Mouse (Mus musculus): Measurements from ENCODE around the gene Gpc6. TPM values are rescaled to one million over a fixed set of nuclear protein-coding genes. Genes with fewer than 3 reads are reported as not detected.

The Gpc6 gene
- polyA plus RNA-seq, 1 experiment from 2014 or later = 32.2 TPM

DNA sequence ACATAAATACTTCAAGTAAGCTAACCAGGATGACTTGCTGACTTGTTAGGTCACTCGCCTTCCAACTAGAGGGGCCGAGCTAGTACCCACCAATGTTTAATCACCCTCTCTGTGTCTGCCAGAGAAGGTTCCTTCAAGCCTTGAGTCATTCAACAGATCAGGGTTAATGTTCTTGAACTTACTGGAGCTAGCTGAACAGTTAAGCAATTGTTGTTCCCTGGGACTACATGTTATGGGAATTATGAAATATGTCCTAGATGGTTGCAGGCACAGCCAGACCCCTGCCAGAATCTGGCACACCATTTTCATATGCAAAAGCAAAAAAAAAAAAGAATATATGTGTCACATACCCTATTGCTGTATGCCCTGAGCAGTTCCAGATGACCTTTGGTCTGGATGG, 726.8 kb downstream of the Gpc6 start:
- DNase-seq (ENCODE audit: low spot score) = no peak
- Histone ChIP-seq H3K9ac (ENCODE audit: low read depth, low read length) (no peak overlapping the region), H3K4me3 (ENCODE audit: low read depth, low read length) (no peak overlapping the region), H3K27ac (ENCODE audit: low read depth, low read length) (no peak overlapping the region), H3K27me3 (ENCODE audit: control insufficient read depth, insufficient read depth, low read length) (no peaks in the 10 kb centered on the region), H3K4me2 (replicated peaks; ENCODE audit: low read depth, low read length) (no peak overlapping the region), H3K4me1 (replicated peaks; ENCODE audit: control insufficient read depth, insufficient read depth, low read length) (no peaks in the 10 kb centered on the region), H3K9me3 (ENCODE audit: control insufficient read depth, low read length) (no peaks in the 10 kb centered on the region), H3K36me3 (ENCODE audit: control insufficient read depth, insufficient read depth, low read length) (no peaks in the 10 kb centered on the region)
- no peak for ATAC-seq (ENCODE audit: low FRiP score)
- 97% methylated on average over 2 of the region's 2 CpGs for WGBS

DNA sequence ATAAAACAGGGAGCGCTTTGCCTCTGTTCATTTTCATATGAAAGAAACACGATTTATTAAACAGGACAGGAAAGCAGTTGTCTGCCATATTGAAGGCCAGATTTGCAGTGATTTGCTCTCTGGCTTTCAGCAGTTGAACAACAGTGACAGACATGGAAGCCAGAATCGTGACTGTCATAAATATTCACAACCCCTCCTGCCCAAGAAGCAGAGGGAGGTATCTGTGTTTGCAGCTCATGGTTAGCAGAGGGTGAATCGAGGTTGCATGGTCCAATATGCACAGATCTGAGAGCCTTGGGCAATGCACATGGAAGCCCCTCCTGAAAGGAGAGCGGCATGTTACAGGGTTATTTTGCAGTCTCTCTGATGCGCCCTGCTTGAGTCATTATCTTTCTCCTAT, 730.3 kb downstream of the Gpc6 start:
- H3K4me3 ChIP-seq (ENCODE audit: low read depth, low read length) = no peak overlapping the region
- 85% methylated on average over 6 of the region's 6 CpGs for WGBS
- no peaks in the 10 kb centered on the region for H3K27me3 ChIP-seq (ENCODE audit: control insufficient read depth, insufficient read depth, low read length)
- H3K9me3 ChIP-seq (ENCODE audit: control insufficient read depth, low read length) = no peaks in the 10 kb centered on the region
- DNase-seq (ENCODE audit: low spot score) (no peak), ATAC-seq (ENCODE audit: low FRiP score) (no peak)
- H3K4me2 ChIP-seq (replicated peaks; ENCODE audit: low read depth, low read length) = no peak overlapping the region
- H3K9ac ChIP-seq (ENCODE audit: low read depth, low read length) = no peak overlapping the region
- H3K4me1 ChIP-seq (replicated peaks; ENCODE audit: control insufficient read depth, insufficient read depth, low read length) = no peaks in the 10 kb centered on the region
- no peak overlapping the region for H3K27ac ChIP-seq (ENCODE audit: low read depth, low read length)
- H3K36me3 ChIP-seq (ENCODE audit: control insufficient read depth, insufficient read depth, low read length) = no peaks in the 10 kb centered on the region

DNA sequence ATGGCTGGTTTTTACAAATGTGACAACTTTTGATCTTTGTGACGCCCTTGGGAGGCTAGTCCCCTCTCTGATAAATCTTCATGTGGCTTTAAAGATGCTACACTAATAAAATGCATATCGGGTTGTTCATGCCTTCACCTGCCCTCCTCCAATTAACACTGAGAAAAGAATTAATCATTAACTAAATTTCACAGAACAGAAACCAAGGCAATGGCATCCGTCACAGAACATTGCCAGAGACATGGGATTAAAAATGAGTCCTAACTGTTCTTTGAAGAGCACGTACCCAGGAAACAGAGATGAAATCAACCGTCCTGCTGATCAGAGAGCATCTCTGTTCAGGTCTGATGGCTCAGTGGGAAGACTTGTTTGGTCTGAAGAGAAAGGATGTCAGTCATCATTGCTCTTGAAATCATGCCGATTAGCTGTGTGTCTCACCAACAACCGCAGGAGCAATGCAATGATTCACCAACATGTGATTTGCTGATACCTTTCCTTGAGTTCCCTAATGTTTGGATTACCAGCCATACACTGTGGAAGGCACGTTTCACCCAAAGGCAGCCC, 734.2 kb downstream of the Gpc6 start:
- Histone ChIP-seq H3K36me3 (ENCODE audit: control insufficient read depth, insufficient read depth, low read length) (no peaks in the 10 kb centered on the region), H3K4me3 (ENCODE audit: low read depth, low read length) (no peak overlapping the region), H3K4me2 (replicated peaks; ENCODE audit: low read depth, low read length) (no peak overlapping the region), H3K9me3 (ENCODE audit: control insufficient read depth, low read length) (no peaks in the 10 kb centered on the region), H3K9ac (ENCODE audit: low read depth, low read length) (no peak overlapping the region), H3K27me3 (ENCODE audit: control insufficient read depth, insufficient read depth, low read length) (no peaks in the 10 kb centered on the region), H3K4me1 (replicated peaks; ENCODE audit: control insufficient read depth, insufficient read depth, low read length) (no peaks in the 10 kb centered on the region), H3K27ac (ENCODE audit: low read depth, low read length) (no peak overlapping the region)
- 83% methylated on average over 8 of the region's 8 CpGs for WGBS
- DNase-seq (ENCODE audit: low spot score) (no peak), ATAC-seq (ENCODE audit: low FRiP score) (no peak)

DNA sequence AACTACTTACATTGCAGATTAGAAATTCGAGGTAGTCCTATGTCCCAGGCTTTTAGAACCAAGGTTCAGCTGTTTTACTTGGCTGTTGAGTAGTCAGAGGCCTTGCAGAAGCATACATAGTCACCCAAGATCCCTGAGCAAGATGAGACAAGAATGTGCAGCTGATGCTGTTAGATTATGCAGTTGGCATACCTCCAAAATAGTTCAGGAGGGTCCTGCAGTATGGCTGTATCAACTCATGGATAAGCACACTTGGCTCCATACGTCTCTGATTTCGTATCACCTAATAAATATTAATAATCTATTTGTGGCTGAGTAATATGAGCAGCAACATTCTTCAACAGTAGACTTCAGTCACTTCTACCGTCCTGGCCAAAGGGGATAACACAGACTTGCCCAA, 737.1 kb downstream of the Gpc6 start:
- no peak for DNase-seq (ENCODE audit: low spot score)
- 89% methylated on average over 4 of the region's 4 CpGs for WGBS
- no peaks in the 10 kb centered on the region for H3K9me3 ChIP-seq (ENCODE audit: control insufficient read depth, low read length)
- H3K36me3 ChIP-seq (ENCODE audit: control insufficient read depth, insufficient read depth, low read length) = no peaks in the 10 kb centered on the region
- no peak overlapping the region for H3K27ac ChIP-seq (ENCODE audit: low read depth, low read length)
- no peak overlapping the region for H3K4me2 ChIP-seq (replicated peaks; ENCODE audit: low read depth, low read length)
- ATAC-seq (ENCODE audit: low FRiP score) = no peak
- no peak overlapping the region for H3K4me3 ChIP-seq (ENCODE audit: low read depth, low read length)
- no peaks in the 10 kb centered on the region for H3K27me3 ChIP-seq (ENCODE audit: control insufficient read depth, insufficient read depth, low read length)
- no peaks in the 10 kb centered on the region for H3K4me1 ChIP-seq (replicated peaks; ENCODE audit: control insufficient read depth, insufficient read depth, low read length)
- H3K9ac ChIP-seq (ENCODE audit: low read depth, low read length) = no peak overlapping the region

DNA sequence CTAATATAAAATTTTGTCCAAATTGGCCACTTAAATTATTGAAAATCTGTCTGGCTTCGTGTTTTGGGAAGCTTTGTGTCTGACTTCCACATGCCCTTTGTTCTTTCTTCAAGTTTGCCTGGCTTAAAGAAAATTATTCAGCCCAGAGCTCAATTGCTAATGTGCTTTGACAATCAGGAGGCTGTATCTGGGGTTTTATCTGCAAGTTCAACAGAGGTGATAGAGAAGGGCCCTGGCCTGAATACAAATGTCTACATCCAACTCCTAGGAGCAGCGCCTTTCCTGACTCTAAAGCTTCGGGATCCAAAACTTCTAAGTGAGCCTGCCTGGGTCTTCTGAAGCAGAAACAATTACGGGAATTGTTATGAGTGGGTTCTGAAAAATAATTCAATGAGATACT, 739.7 kb downstream of the Gpc6 start:
- Histone ChIP-seq H3K9ac (ENCODE audit: low read depth, low read length) (no peak overlapping the region), H3K9me3 (ENCODE audit: control insufficient read depth, low read length) (no peaks in the 10 kb centered on the region), H3K4me3 (ENCODE audit: low read depth, low read length) (no peak overlapping the region), H3K36me3 (ENCODE audit: control insufficient read depth, insufficient read depth, low read length) (no peaks in the 10 kb centered on the region), H3K4me2 (replicated peaks; ENCODE audit: low read depth, low read length) (no peak overlapping the region), H3K27ac (ENCODE audit: low read depth, low read length) (no peak overlapping the region), H3K4me1 (replicated peaks; ENCODE audit: control insufficient read depth, insufficient read depth, low read length) (no peaks in the 10 kb centered on the region), H3K27me3 (ENCODE audit: control insufficient read depth, insufficient read depth, low read length) (no peaks in the 10 kb centered on the region)
- 75% methylated on average over 4 of the region's 4 CpGs for WGBS
- ATAC-seq (ENCODE audit: low FRiP score) = no peak
- DNase-seq (ENCODE audit: low spot score) = no peak

DNA sequence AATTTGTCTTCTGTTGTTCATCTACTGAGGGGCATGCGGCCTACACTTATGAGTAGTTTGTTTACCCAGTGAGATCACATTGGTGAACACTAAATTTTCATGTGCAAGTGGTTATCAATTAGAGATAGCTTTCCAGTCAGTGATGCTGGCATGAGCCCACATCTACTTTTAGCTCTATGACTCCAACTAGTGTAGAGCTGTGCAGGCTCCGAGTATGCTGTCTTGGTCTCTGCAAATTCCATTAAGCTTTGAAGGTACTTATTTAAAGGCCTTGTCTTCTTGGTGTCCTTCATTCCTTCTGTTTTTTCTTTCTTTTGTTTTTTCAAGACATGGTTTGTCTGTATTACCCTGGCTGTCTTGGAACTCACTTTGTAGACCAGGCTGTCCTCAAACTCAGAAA, 741.0 kb downstream of the Gpc6 start:
- Histone ChIP-seq H3K27ac (ENCODE audit: low read depth, low read length) (no peak overlapping the region), H3K27me3 (ENCODE audit: control insufficient read depth, insufficient read depth, low read length) (no peaks in the 10 kb centered on the region), H3K4me1 (replicated peaks; ENCODE audit: control insufficient read depth, insufficient read depth, low read length) (no peaks in the 10 kb centered on the region), H3K4me2 (replicated peaks; ENCODE audit: low read depth, low read length) (no peak overlapping the region), H3K9ac (ENCODE audit: low read depth, low read length) (no peak overlapping the region), H3K9me3 (ENCODE audit: control insufficient read depth, low read length) (no peaks in the 10 kb centered on the region), H3K4me3 (ENCODE audit: low read depth, low read length) (no peak overlapping the region), H3K36me3 (ENCODE audit: control insufficient read depth, insufficient read depth, low read length) (no peaks in the 10 kb centered on the region)
- no peak for ATAC-seq (ENCODE audit: low FRiP score)
- WGBS = 99% methylated on average over 2 of the region's 2 CpGs
- no peak for DNase-seq (ENCODE audit: low spot score)

DNA sequence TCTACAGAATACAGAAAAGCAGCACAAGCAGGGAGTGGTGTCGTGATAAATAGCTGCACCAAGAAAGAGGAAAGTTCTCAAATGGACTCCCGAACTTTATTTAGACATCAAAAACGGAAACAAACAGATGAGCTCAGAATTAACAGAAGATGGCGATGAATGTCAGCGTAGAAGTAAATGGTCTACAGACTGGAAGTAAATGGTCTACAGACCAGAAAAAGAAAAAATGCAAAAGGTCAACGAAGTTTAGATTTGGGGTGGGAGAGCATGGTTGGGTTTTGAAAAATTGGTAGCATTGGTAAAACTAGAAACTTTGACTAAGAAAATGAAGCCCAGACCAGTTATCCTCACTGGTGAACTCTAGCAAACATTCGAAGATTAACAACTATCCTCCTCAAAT, 748.4 kb downstream of the Gpc6 start:
- no peaks in the 10 kb centered on the region for H3K4me1 ChIP-seq (replicated peaks; ENCODE audit: control insufficient read depth, insufficient read depth, low read length)
- WGBS = 95% methylated on average over 7 of the region's 7 CpGs
- no peak overlapping the region for H3K4me2 ChIP-seq (replicated peaks; ENCODE audit: low read depth, low read length)
- H3K9me3 ChIP-seq (ENCODE audit: control insufficient read depth, low read length) = no peaks in the 10 kb centered on the region
- ATAC-seq (ENCODE audit: low FRiP score) = no peak
- no peaks in the 10 kb centered on the region for H3K27me3 ChIP-seq (ENCODE audit: control insufficient read depth, insufficient read depth, low read length)
- H3K27ac ChIP-seq (ENCODE audit: low read depth, low read length) = no peak overlapping the region
- no peak overlapping the region for H3K4me3 ChIP-seq (ENCODE audit: low read depth, low read length)
- H3K36me3 ChIP-seq (ENCODE audit: control insufficient read depth, insufficient read depth, low read length) = no peaks in the 10 kb centered on the region
- no peak overlapping the region for H3K9ac ChIP-seq (ENCODE audit: low read depth, low read length)
- no peak for DNase-seq (ENCODE audit: low spot score)

DNA sequence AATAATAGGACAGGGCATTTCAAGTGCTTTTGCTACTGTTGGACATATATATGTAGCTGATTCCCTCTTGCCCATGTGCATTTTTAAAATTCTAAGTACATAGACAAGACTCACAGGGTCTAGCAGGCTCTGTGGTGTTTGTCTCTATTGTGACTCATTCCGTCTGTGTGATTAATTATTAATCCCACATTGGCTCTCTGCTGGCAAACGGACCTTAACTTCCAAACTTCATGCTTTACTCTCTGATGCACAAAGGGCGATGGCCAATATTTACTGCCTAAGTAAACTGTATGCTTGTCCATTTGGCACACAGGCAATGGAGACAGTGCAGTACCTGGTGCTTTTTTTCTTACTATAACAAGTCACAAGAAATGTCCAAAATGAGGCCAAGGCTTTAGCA, 749.4 kb downstream of the Gpc6 start:
- ATAC-seq (ENCODE audit: low FRiP score) (no peak), DNase-seq (ENCODE audit: low spot score) (no peak)
- Histone ChIP-seq H3K4me3 (ENCODE audit: low read depth, low read length) (no peak overlapping the region), H3K4me1 (replicated peaks; ENCODE audit: control insufficient read depth, insufficient read depth, low read length) (no peaks in the 10 kb centered on the region), H3K9me3 (ENCODE audit: control insufficient read depth, low read length) (no peaks in the 10 kb centered on the region), H3K9ac (ENCODE audit: low read depth, low read length) (no peak overlapping the region), H3K27ac (ENCODE audit: low read depth, low read length) (no peak overlapping the region), H3K36me3 (ENCODE audit: control insufficient read depth, insufficient read depth, low read length) (no peaks in the 10 kb centered on the region), H3K4me2 (replicated peaks; ENCODE audit: low read depth, low read length) (no peak overlapping the region), H3K27me3 (ENCODE audit: control insufficient read depth, insufficient read depth, low read length) (no peaks in the 10 kb centered on the region)
- whole genome bisulfite sequencing = 61% methylated on average over 3 of the region's 3 CpGs

DNA sequence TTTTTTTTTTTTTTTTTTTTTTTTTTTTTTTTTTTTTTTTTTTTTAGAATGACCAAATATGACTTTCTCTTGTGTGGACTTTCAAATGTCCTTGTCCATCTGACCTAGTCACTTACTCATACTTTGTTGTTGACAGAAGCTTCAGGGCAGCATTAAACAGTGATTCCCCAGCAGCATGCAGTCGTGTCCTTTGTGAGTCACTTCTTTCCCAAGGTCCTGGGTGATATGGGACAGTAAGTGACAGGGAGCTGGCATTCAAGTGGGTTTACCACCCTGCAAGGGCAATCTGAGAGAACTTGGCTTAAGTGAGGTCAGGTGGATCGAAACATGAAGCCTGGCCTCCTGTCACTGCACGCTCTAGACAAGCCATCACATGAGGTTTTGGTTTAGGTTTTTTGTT, 754.8 kb downstream of the Gpc6 start:
- Histone ChIP-seq H3K36me3 (ENCODE audit: control insufficient read depth, insufficient read depth, low read length) (no peaks in the 10 kb centered on the region), H3K4me3 (ENCODE audit: low read depth, low read length) (no peak overlapping the region), H3K4me1 (replicated peaks; ENCODE audit: control insufficient read depth, insufficient read depth, low read length) (no peaks in the 10 kb centered on the region), H3K4me2 (replicated peaks; ENCODE audit: low read depth, low read length) (no peak overlapping the region), H3K27me3 (ENCODE audit: control insufficient read depth, insufficient read depth, low read length) (no peaks in the 10 kb centered on the region), H3K9ac (ENCODE audit: low read depth, low read length) (no peak overlapping the region), H3K9me3 (ENCODE audit: control insufficient read depth, low read length) (no peaks in the 10 kb centered on the region), H3K27ac (ENCODE audit: low read depth, low read length) (no peak overlapping the region)
- 94% methylated on average over 3 of the region's 3 CpGs for WGBS
- DNase-seq (ENCODE audit: low spot score) (no peak), ATAC-seq (ENCODE audit: low FRiP score) (no peak)
